Mouse (Mus musculus): ENCODE measurements around the gene Olfr1095. TPM values are rescaled to one million over a fixed set of nuclear protein-coding genes. Genes with fewer than 3 reads are reported as not detected.

Gene Olfr1095
- polyA plus RNA-seq (2017; shearing (Covaris generic)), result not detected

DNA sequence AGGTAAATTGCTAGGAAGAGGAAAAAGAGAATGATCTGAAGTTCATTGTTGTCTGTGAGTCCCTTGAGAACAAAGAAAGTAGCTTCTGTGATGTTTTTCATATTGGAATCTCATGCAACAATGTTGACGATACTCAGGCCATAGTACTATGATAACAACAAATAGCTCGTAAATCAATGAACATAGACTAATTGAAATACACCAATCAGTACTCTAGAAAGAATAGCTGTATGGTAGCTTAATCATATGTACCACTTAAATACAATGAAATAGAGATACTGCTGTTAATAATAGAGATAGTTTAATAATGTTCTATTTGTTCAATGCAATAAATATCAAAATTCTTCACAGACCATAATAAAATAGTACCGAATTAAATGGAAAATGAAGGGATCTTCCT, at the start of gene Olfr1095:
TSS of gene Olfr1095 (minus strand) at position 101 of the 400 bp plus-strand sequence.

DNA sequence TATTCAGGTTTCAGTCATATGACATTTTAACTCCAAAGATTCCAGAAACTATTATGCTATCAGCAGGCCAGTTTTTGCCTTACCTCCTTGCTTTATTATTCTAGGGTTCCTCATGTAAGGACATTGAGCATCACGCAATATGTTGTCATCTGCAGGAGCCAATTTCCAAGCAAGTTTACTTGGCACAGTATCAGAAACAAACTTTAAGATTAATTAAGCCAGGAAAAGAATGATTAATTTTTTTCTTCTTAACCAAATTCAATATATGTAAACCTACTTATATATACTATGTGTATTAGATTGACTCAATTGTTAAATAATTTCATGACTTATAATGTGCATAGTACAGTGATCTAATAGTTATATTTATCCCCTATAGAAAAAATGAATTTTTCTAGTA, 40.6 kb upstream of the Olfr1095 start, which contains the start of gene Olfr1097:
TSS of gene Olfr1097 (minus strand) at position 101 of the 400 bp plus-strand sequence.

DNA sequence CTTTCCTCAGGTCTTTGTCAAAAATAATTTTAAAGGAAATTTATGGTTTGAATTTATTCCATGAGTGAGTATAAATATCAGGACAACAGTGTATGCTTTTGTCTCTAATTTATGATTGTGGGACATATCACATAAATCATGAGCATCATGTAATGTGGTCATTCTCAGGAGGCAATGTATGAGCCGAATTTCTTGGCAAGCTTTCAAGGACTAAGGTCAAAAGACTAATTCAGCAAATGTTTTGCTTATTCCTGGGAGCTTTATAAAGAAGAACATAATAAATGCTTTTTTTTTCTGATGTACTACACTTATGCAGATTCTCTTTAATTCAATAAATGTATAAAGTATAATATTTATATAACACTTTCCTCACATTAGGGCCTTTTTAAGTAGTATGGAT, 23.2 kb upstream of the Olfr1095 start, which contains the start of gene Gm13723:
TSS of gene Gm13723 (minus strand) at position 101 of the 400 bp plus-strand sequence.

DNA sequence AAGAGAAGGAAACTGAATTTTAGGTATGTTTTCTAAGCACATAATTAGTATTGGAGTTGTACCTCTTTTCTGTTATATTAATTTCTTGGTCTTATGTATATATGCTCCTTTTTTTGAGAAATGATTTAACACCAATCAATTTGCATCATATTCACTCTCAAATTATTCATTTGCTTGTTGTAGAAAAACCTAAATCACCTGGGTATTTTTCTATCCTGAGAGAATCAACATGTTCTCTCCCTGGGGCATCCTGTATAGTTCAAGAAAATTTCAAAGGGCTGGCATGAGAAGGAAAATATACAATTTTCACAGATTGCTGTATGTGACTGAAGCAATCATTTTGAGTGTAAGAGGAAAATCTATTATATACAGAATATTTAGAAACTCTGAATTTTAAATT, 27.1 kb downstream of the Olfr1095 start, which contains the start of gene Olfr1094:
TSS of gene Olfr1094 (plus strand) at position 301 of the 400 bp plus-strand sequence.

DNA sequence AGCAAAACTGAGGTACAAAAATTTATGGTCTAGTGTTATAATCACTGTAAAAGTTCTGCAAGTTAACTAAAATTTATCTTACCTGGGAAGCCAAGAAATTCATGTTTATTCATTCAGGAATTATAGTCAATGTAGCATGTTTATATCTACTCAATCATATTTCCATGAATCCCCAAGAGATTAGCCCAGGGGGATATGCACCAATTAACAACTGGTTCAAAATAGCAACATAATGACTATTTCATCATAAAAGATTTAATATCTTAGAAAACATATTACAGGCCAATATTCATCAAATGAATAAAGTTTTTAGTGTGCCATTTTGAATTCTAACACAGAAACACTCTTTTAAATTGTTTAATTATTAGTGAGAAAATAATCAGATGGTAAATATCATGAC, 41.6 kb downstream of the Olfr1095 start, which contains the start of gene Olfr141:
TSS of gene Olfr141 (minus strand) at position 101 of the 400 bp plus-strand sequence.

Other genes starting within 250 kb of the Olfr1095 start
- gene Olfr1084, start 212.0 kb downstream of the Olfr1095 start, polyA plus RNA-seq (2017; shearing (Covaris generic)), result not detected
- not detected for gene Olfr1085, start 189.7 kb downstream of the Olfr1095 start, polyA plus RNA-seq (2017; shearing (Covaris generic))
- not detected for gene Olfr1086, start 171.6 kb downstream of the Olfr1095 start, polyA plus RNA-seq (2017; shearing (Covaris generic))
- gene Olfr1087, start 153.3 kb downstream of the Olfr1095 start, polyA plus RNA-seq (2017; shearing (Covaris generic)), result not detected
- gene Olfr1089, start 118.0 kb downstream of the Olfr1095 start, polyA plus RNA-seq (2017; shearing (Covaris generic)), result not detected
- gene Olfr1090, start 92.7 kb downstream of the Olfr1095 start, polyA plus RNA-seq (2017; shearing (Covaris generic)), result not detected
- gene Olfr1093, start 69.2 kb downstream of the Olfr1095 start, polyA plus RNA-seq (2017; shearing (Covaris generic)), result not detected
- not detected for gene Olfr141, start 41.7 kb downstream of the Olfr1095 start, polyA plus RNA-seq (2017; shearing (Covaris generic))
- gene Olfr1094, start 27.0 kb downstream of the Olfr1095 start, polyA plus RNA-seq (2017; shearing (Covaris generic)), result not detected
- not detected for gene Gm13723, start 23.1 kb upstream of the Olfr1095 start, polyA plus RNA-seq (2017; shearing (Covaris generic))
- gene Olfr1097, start 40.5 kb upstream of the Olfr1095 start, polyA plus RNA-seq (2017; shearing (Covaris generic)), result not detected
- gene Olfr1098, start 72.8 kb upstream of the Olfr1095 start, polyA plus RNA-seq (2017; shearing (Covaris generic)), result not detected
- gene Olfr1099, start 109.0 kb upstream of the Olfr1095 start, polyA plus RNA-seq (2017; shearing (Covaris generic)), result not detected
- not detected for gene Olfr1100, start 128.3 kb upstream of the Olfr1095 start, polyA plus RNA-seq (2017; shearing (Covaris generic))
- gene Olfr1101, start 139.5 kb upstream of the Olfr1095 start, polyA plus RNA-seq (2017; shearing (Covaris generic)), result not detected
- gene Olfr1102, start 146.7 kb upstream of the Olfr1095 start, polyA plus RNA-seq (2017; shearing (Covaris generic)), result not detected
- gene Olfr1104, start 175.4 kb upstream of the Olfr1095 start, polyA plus RNA-seq (2017; shearing (Covaris generic)), result not detected
- gene Olfr1105, start 184.8 kb upstream of the Olfr1095 start, polyA plus RNA-seq (2017; shearing (Covaris generic)), result not detected
- not detected for gene Olfr1106, start 200.6 kb upstream of the Olfr1095 start, polyA plus RNA-seq (2017; shearing (Covaris generic))
- not detected for gene Olfr1107, start 224.1 kb upstream of the Olfr1095 start, polyA plus RNA-seq (2017; shearing (Covaris generic))
- gene Olfr1109, start 244.3 kb upstream of the Olfr1095 start, polyA plus RNA-seq (2017; shearing (Covaris generic)), result not detected

All from CD4-positive, CD25-positive, alpha-beta regulatory T cell, adult 9 weeks (primary cell).